Mouse (Mus musculus): ENCODE measurements around the gene Ildr1. TPM values are rescaled to one million over a fixed set of nuclear protein-coding genes. Genes with fewer than 3 reads are reported as not detected.
A peak's percentile ranks its signal among the peaks of the same experiment; 100 is the strongest.

The Ildr1 gene
- total RNA-seq, 2 experiments from 2014 or later: 0.20 to 0.38 TPM

DNA sequence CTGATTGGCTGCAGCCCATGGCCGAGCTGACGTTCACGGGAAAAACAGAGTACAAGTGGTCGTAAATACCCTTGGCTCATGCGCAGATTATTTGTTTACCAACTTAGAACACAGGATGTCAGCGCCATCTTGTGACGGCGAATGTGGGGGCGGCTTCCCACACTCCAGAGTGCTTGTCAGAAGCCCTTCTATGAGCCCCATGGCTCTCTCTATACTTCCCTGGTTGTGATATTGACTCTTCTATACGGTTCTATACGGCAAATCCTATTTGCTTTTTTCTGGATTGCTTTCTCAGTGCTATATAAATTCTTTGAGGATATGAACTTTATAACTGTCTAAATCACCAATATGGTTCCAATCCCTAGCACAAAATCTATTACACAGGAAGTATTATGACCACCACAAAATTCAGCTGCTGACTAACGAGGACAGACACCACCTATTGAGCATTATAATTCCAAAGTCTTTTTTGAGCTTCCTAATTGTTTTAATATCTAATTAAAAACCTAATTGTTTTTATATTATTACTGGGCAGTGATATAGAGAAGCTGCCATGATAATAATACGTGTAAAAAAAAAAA, 76.5 kb downstream of the Ildr1 start:
- no peak for DNase-seq (ENCODE audit: extremely low spot score in 1 of 2, low spot score in 1 of 2)

DNA sequence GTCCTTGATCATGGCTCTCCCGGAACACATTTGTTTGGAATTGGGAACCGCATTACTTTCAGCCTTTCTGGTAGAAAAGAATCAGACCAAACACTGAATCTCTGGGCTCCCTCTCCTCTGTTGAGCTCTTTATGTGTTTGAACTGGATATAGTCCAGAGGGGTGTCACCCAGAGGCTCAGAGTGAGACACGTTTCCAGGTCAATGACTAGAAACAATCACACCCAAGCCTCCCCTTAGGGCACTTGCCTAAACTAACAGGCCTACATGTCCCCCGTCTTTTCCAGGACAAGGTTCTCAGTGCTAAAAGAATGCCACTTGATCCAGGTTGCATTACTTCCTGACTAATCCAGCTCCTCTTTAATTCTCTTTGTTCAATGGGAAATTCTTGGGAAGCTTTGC, 77.1 kb downstream of the Ildr1 start:
- DNase-seq (ENCODE audit: extremely low spot score in 1 of 2, low spot score in 1 of 2): no peak

DNA sequence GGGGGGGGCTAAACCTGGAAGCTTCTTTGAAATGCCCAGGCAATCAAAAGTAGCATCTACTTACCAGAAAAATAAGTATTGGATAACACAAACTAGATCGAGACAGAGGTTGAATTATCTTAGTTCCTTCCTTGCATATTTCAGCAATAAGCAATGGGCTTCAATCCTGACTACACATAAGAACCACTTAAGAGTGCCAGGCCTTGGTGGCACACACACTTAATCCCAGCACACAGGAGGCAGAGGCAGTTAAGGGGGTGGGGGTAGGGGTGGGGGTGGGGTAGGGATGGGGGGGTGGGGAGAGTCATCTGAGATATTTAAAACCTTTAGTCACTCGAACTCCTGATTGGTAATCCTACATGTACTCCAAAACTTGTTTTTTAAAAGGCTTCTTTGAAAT, 77.5 kb downstream of the Ildr1 start:
- DNase-seq (ENCODE audit: extremely low spot score in 1 of 2, low spot score in 1 of 2): no peak

DNA sequence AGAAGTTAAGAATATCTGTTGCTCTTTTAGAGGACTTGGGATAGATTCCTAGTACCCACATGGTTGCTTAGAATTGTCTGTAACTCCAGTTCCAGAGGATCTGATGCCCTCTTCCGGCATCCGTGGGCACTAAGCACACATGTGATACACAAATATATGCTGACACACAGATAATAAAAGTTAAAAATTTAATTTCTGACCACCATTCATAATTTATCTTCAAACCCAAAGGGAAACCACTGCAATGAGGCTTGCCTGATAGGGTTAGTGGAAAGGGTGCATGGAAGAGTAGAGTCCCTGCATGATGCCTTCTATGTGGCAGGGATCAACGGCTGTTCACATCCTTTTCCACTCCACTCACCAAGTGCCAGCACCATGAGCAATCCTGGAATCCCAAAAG, 77.9 kb downstream of the Ildr1 start:
- no peak for DNase-seq (ENCODE audit: extremely low spot score in 1 of 2, low spot score in 1 of 2)

DNA sequence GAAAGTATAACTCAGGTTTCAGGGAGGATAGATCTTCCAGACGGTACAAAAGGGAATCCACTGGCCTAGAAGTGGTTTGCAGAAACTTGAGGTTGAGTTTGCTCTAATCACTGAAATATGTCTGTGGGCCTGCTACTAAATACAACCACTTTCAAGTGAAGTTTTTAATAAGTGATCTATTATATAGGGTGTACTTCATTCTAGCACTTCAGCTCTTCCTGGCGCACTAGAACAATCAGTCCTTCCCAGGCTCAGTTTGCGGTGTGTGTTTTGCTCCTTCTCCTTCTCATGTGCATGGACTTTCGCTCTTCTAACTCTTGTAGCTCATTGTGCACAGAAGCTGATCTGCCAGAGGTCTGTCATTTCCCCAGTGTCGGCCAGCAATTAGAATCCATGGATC, 79.2 kb downstream of the Ildr1 start:
- DNase-seq (ENCODE audit: extremely low spot score in 1 of 2, low spot score in 1 of 2): no peak

DNA sequence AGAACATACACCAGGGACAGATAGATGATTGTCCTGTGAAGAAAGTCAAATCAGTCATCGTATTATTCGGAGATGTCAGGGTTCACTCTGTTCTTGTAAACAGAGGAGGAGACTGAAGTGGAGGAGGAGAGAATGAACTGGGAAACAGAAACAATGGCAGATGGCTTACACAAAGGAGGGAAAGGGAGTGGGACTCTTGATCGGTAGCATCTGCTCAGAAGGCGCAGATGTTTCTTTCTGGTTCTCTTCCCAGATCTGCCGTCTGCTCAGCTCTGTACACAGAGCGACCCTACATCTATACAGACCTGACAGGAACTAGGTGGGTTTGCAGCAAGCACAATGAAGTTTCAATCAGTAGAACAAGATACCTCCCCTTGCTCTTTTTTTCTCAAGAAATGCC, 81.9 kb downstream of the Ildr1 start:
- peak in 1 of 2 experiments; percentile 14 for DNase-seq (ENCODE audit: extremely low spot score in 1 of 2, low spot score in 1 of 2)

Other genes with a start within 250 kb of the Ildr1 start
- gene Stfa3, start 238.6 kb upstream of the Ildr1 start, total RNA-seq (2021): not detected
- 1 to 10 TPM; 3.9 to 4.3 TPM for gene Casr, start 131.8 kb upstream of the Ildr1 start, total RNA-seq (2021)
- gene Cd86, start 27.9 kb upstream of the Ildr1 start, total RNA-seq (2021): 1 to 10 TPM; 1.0 to 1.1 TPM
- 10 to 100 TPM; 35.1 to 39.8 TPM for gene Slc15a2, start 91.0 kb downstream of the Ildr1 start, total RNA-seq (2021)
- gene Iqcb1, start 134.4 kb downstream of the Ildr1 start, total RNA-seq (2021): 10 to 100 TPM; 35.8 to 37.6 TPM
- gene Eaf2, start 181.0 kb downstream of the Ildr1 start, total RNA-seq (2021): 1 to 10 TPM; 1.0 to 1.2 TPM
- gene Golgb1, start 181.2 kb downstream of the Ildr1 start, total RNA-seq (2021): 10 to 100 TPM; 64.7 to 65.0 TPM
- 1 to 10 TPM; 4.0 to 4.4 TPM for gene Hcls1, start 241.0 kb downstream of the Ildr1 start, total RNA-seq (2021)